Mouse (Mus musculus) ovary, adult 18-20 months (tissue): ENCODE measurements around the gene Tmem170.
A peak's percentile ranks its signal among the peaks of the same experiment; 100 is the strongest.

Experiments used
- DNase-seq: peaks from one replicate; pipeline ENCODE4 v3.0.0; 2022; ENCODE audit warnings: low spot score, mixed read lengths

Tmem170 gene

GRCm38 (mm10) chr8:111876355-111876948 is at the start of gene Tmem170:
TSS of gene Tmem170 (minus strand) at chr8:111876750.
- DNase-seq = peak; percentile 93

- DNase-seq = no peak
Observed at GRCm38 (mm10) chr8:111924976-111925375, 48.4 kb upstream of the Tmem170 start.

DNA sequence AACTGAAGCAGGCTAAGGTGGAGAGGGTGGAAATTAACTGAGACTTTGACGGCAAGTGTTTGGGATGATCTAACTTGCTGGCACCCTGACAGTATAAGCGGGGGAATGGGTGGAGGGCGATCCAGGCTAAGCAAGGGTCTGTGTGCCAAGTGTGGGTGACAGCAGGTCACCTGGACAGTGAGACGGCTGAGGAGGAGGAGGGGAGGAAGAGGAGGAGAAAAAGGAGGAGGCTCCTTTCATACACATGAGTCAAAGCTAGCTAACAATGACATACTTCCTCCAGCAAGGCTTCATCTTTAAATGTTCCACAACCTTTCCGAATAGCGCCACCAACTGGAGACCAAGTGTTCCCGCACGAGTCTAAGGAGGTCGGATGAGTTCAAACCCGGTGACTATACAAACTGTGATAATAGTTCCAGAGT is 46.8 kb upstream of the Tmem170 start:
- no peak for DNase-seq

DNA sequence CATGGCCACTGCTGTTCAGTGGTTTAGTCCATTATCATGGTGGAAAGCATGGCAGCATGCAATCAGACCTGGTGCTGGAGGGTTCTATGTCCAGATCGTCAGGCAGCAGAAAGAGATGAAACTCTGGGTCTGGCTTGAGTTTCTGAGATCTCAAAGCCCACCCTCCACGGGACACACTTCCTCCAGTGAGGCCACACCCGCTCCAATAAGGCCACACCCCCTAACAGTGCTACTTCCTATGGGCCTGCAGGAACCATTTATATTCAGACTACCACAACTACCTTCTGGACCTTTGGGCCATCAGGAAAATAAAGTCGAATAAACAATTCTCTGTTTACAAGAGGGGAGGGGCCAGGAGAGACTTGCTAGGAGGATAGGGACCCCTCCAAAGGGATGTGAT is 44.4 kb upstream of the Tmem170 start:
- no peak for DNase-seq

DNA sequence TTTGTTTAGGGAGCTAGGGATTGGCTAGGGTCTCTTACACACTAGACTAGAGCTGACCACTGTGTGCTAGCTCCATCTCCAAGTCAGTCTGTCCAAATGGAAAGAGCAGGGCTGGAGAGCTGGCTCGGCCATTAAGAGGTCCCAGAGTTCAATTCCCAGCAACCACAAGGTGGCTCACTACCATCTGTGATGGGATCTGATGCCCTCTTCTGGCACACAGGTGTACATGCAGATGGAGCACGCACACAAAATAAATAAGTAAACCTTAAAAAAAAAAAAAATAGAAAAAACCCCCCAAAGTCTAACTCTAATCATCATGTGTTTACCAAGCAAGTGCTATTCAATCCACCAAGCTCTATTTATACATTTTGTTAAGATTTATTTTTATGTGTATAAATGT is 43.1 kb upstream of the Tmem170 start:
- DNase-seq = no peak

- no peak for DNase-seq
Observed at GRCm38 (mm10) chr8:111912860-111913432, 36.4 kb upstream of the Tmem170 start.

DNA sequence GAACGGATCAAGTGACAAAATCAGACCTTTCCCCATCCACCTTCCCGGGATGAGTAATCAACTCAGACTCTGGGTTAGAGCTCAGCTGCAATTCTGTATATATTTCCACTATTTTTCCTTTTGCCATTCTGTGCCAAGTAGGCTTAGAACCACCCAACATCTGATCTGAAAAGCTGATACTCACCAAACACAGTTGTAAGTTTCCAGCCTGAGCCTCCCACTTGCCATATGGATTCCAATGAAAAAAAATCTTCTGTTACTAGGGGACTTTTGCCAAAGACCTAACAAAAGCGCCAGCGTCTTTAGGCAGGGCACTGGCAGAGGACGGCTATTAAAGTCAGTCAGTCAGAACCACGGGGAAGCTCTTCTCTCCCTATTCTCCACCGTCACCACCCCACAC is 35.0 kb upstream of the Tmem170 start:
- no peak for DNase-seq

DNA sequence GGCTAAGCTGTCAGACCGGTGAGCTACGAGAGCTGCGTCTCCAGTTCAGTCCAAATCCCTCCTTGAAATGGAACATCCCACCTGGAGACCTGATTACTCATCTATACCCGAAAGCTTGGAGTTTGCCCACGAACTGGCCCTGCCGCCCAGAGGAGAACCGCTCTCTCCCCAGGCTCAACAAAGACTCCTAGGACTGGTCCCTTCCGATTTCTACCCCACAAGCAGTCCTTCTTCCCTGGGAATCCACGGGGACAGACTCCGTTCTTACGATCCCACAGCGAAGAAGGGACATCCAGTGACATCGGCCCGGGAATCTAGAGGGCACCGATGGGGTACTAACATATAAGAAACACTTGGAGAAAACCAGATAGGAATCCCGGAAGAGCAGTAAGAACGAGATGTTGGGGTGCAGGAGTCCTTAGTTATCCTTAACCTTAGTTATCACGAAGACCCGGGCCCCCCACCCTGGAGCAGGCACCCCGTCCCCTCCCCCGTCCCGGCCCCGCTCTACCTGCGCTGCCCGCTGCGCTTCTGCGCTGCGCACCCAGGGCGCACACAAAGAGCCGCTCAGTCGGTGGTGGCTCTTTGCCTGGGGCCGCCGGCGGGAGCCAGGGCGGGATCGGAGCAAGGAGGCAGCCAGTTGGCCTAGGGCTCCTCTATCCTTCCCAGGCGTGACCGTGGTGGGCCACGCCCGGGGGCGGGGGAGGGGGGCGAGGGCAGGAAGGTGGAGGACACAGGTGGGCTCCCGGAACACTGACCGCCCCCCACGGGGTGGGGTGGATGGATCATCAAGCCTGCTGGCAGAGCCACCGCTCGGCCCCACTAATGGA is 33.3 kb upstream of the Tmem170 start, which contains the start of gene Chst5:
Chst5 (minus strand) TSS at position 827 of the 830 bp plus-strand sequence.
- DNase-seq = no peak

GRCm38 (mm10) chr8:111905500-111906121 is 29.1 kb upstream of the Tmem170 start:
- DNase-seq = no peak

DNA sequence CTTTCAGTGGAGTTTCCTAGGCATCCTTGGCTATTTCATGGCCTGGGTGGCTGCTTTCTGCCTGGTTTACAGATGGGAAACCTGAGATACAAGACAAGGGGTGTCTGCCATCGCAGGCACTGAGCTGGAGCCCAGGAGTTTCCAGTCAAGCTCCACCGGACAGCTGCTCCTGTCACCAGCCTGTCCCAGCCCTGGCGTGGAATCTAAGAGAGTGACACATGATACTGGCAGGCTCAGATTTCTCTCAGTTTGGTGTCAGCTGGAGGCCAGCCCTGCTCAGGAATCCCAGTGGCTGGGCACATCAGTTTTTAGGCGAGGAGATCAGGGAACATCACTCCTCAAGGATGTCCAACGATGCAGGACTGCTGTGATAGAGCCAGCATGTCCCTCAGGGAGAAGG is 25.5 kb upstream of the Tmem170 start:
- no peak for DNase-seq

- DNase-seq = no peak
Observed at GRCm38 (mm10) chr8:111898586-111898985, 22.0 kb upstream of the Tmem170 start.

DNA sequence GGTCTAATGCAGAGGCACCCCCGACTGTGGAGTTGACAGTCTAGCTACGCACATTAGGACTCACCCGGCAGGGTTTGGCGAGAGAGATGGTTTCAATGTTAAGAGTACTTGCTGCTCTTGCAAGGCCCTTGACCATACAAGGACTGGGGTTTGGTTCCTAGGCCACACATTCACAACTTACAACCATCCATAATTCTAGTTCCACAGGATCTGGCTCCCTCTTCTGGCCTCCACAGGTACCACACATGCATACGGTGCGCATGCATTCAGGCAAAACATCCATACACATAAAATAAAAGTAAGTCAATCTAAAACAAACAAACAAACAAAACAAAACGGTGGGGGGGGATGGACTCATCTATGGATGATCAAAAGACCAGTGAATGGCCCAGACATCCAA is 18.4 kb upstream of the Tmem170 start:
- DNase-seq = no peak

GRCm38 (mm10) chr8:111892615-111893014 is 16.1 kb upstream of the Tmem170 start:
- no peak for DNase-seq

DNA sequence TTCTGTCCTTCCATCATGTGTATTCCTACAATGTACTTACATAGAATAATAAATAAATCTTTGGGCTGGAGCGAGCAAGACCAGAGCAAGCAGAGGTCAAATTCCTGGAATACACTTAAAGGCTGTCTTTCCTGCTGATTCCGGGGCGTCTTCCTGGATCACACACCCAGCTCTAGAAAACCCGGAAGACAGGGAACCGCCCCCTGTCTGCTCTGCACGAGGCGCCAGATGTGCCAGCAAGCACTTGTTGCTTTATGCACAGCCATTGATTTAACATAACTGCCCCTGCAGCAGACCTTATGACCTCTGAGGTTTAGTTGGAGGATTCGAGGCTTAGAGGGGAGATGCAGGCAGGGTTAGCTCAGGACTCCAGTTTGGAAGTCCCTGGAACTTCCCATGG is 15.4 kb upstream of the Tmem170 start:
- DNase-seq = no peak

DNA sequence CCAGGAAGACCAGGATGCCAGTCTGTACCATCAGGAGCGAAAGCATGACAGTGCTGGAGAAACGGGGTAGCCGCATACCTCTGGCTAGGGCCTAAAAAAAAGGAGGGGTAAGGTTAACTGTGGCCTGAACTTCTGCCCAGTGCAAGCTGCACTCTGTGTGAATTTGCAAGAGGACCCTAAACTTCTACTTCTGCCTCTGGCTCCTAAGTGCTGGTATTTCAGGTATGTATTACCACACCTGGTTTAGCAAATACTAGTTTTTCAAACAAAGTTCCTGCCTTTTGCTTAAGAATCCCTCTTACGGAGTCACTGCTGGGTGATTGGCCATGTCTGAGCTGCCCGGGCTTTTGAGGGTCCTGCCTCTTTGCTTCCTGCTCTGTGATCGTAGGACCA is 14.4 kb upstream of the Tmem170 start:
- no peak for DNase-seq

DNA sequence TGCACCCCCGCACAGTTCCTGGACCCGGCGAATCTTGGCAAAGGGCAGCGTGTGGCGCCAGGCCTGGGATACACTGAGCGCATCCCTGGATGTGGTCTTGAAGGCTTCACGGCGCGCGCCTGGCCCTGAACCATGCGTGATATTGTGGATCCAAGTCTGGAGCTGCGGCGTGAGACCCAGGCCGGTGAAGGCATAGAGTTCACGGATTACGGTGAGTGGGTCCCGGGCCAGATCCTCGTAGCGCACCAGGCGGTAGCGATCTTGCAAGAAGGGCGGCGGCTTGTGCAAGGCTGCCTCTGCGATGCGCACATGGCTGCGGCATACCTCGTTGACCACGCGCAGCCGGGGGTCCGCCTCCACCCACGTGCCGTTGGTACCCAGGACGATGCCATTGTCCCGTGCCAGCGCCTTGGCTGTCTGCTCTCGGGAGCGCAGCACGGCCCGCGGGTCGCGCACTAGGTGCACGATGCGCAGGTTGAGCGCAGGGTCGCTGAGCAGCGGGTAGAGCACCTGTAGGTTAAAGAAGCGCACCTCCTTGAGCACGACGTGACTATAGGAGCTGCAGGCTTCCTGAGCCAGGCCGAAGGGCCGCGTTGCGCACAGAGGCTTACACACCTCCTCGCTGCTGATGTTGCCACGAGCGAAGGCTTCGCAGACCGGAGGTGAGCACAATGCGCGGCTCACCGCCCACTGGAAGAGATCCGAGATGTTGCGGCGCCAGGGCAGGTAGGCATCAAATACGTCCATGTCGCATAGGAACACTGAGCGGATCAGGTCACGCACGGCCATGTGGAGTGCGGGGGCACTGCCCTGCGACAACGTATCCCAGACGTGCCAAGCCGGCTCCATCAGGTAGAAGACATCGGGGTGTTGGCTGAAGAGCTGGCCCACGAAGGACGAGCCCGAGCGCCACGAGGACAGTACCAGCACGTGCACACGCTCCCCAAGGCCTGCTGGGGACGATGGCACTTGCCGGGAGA is 13.7 kb upstream of the Tmem170 start:
- no peak for DNase-seq

GRCm38 (mm10) chr8:111888091-111888650 is 11.6 kb upstream of the Tmem170 start:
- no peak for DNase-seq

- no peak for DNase-seq
Observed at GRCm38 (mm10) chr8:111887479-111887878, 10.9 kb upstream of the Tmem170 start.

DNA sequence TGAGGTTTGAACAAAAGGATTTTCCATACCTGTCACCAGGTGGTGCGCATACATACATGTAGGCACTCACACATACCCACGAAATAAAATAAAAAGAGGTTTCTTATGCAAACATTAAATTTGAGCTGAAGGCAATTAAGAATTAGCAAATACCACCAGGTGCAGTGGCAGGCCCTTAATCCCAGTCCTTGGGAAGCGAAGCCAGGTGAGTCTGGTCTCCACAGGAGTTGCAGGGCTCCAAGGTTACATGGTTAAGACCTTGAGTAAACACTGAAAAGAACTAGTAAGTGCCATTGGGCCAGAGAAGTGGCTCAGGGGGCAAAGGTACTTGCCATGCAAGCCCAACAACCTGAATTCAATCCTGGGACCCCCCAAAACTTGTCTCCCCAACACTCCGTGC is 7.1 kb upstream of the Tmem170 start:
- DNase-seq = no peak

DNA sequence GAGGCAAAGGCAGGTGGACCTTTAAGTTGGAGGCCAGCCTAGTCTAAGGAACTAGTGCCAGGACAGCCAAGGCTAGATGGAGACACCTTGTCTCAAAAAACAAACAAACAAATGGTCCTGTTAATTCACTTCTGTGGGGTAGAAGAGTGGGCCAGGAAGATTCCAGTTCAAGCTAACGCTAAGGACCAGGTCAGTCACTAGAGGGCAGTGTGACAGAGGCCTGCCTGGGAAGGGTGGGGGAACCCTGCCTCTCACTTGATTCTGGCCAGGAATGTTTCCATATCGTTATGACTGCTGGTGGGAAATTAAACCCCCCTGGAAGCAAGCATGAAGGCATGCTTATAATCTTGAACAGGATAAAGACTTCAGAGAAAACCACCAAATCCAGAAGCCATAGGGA is 5.0 kb upstream of the Tmem170 start:
- DNase-seq = no peak

- DNase-seq = no peak
Observed at GRCm38 (mm10) chr8:111877711-111878110, 1.2 kb upstream of the Tmem170 start.
